Mouse (Mus musculus) midbrain, embryonic 11.5 days (tissue): Measurements from ENCODE around the gene Olfr1048. TPM values are rescaled to one million over a fixed set of nuclear protein-coding genes. Genes with fewer than 3 reads are reported as not detected.
"Not testable (repeated sequence)": the region's sequence is repeated elsewhere in the genome, so short reads cannot be mapped to it uniquely, and the experiment has no call there.

Experiments used
- ATAC-seq: fragments of 200-750 bp; cut with Nextera tagmentation; 2 replicates; pipeline ENCODE4 v1.8.0; 2017; ENCODE audit warnings: moderate TSS enrichment, moderate library complexity; ENCODE audit not compliant: low FRiP score
- DNase-seq: peaks from one replicate; pipeline ENCODE4 v3.0.0; 2015; ENCODE audit warnings: low spot score; ENCODE audit errors: missing footprints
- H3K27ac ChIP-seq: fragments of 300-500 bp; sonication (generic); 2 replicates; pipeline ENCODE4 v1.5.1; 2014; ENCODE audit warnings: low read depth, low read length
- H3K27me3 ChIP-seq: fragments of 300-500 bp; sonication (generic); 2 replicates; pipeline ENCODE4 v1.6.1; 2014; ENCODE audit warnings: mild to moderate bottlenecking, low read length, moderate library complexity, mixed read lengths; ENCODE audit not compliant: control insufficient read depth, insufficient read depth
- H3K36me3 ChIP-seq: fragments of 300-500 bp; sonication (generic); 2 replicates; pipeline ENCODE4 v1.6.1; 2014; ENCODE audit warnings: mild to moderate bottlenecking, low read length, moderate library complexity, mixed read lengths; ENCODE audit not compliant: control insufficient read depth, insufficient read depth
- H3K4me1 ChIP-seq: fragments of 300-500 bp; sonication (generic); 2 replicates; pipeline ENCODE4 v1.6.1; 2014; ENCODE audit warnings: low read length; ENCODE audit not compliant: control insufficient read depth, insufficient read depth
- H3K4me2 ChIP-seq: fragments of 300-500 bp; sonication (generic); 2 replicates; pipeline ENCODE4 v1.6.1; 2014; ENCODE audit warnings: mild to moderate bottlenecking, moderate library complexity
- H3K4me3 ChIP-seq: fragments of 300-500 bp; sonication (generic); 2 replicates; pipeline ENCODE4 v1.5.1; 2014; ENCODE audit warnings: low read depth, low read length
- H3K9ac ChIP-seq: fragments of 300-500 bp; sonication (generic); 2 replicates; pipeline ENCODE4 v1.6.1; 2014; ENCODE audit warnings: low read length
- H3K9me3 ChIP-seq: fragments of 300-500 bp; sonication (generic); 2 replicates; pipeline ENCODE4 v1.6.1; 2016; ENCODE audit warnings: low read length; ENCODE audit not compliant: control insufficient read depth
- WGBS: fragments of 180-500 bp; shearing (Covaris S2); extraction: QIAGEN DNeasy Blood & Tissue Kit; methylation state at CpG from one replicate; pipeline ENCODE4 v1.1.7; 2014; 5-methylcytosine and 5-hydroxymethylcytosine counted together
- polyA plus RNA-seq: library from polyadenylated mRNA; unstranded; fragments of >200 nt; fragmentation: Nextera tagmentation; extraction: Ambion mirVana; gene quantifications from 2 replicates; pipeline ENCODE4 v1.2.1, GENCODE M21; 2014

Gene Olfr1048
- polyA plus RNA-seq, result not detected in 2 replicates

DNA sequence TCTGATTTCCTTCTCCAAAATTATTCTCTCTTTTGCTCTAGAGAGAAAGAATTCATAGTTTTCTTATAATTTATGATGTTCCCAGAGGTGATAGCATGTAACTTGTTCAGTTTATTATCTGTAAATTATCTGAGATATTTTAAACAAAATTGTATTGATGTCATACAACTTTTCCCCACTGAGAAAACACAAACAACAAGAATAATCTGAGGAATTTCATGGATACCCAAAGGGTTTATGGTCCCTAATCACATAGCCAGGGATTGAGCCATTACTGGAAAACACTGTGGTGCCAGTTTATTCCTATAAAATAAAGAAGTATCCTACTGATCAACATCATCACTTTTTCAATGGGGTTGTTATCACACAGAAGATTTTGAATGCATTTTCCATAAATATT lies at the start of gene Olfr1048:
Gene Olfr1048, minus strand, starts transcription at position 101 of the 400 bp plus-strand sequence.
- no peak for DNase-seq
- Histone ChIP-seq H3K9ac (no peak within 1 kb of the TSS), H3K4me2 (no peak within 1 kb of the TSS)

DNA sequence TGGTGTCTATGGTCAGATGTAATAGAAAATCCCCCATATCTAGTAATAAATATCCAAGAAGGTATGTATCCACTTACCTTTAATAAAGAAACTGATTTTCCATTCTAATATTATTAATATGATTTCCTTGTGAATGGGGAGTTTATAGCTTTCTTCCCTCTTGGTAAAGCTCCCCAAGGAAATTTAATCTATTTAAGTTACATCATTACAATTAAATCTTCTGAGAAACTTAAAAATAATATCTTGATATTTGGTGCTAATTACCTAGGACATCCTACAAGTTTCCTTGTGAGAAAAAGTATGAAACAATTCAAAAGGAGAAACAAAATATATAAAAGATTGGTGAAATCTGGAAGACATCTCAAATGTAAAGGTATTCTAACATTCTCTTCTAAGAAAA lies 38.9 kb upstream of the Olfr1048 start, which contains the start of gene Olfr1051:
Gene Olfr1051, minus strand, starts transcription at position 101 of the 400 bp plus-strand sequence.
- not testable (repeated sequence) for H3K4me2 ChIP-seq, H3K27ac ChIP-seq, ATAC-seq, H3K4me3 ChIP-seq, H3K4me1 ChIP-seq, H3K36me3 ChIP-seq, H3K27me3 ChIP-seq, H3K9me3 ChIP-seq, H3K9ac ChIP-seq, DNase-seq

More for the DNA sequence above, at the start of gene Olfr1048:
- H3K27me3 ChIP-seq, result no peaks in the 10 kb centered on the region
- no peaks in the 10 kb centered on the region for H3K9me3 ChIP-seq
- no peak for ATAC-seq
- no peaks in the 10 kb centered on the region for H3K36me3 ChIP-seq
- no peak within 1 kb of the TSS for H3K27ac ChIP-seq
- H3K4me3 ChIP-seq, result no peak within 1 kb of the TSS
- no peaks in the 10 kb centered on the region for H3K4me1 ChIP-seq

DNA sequence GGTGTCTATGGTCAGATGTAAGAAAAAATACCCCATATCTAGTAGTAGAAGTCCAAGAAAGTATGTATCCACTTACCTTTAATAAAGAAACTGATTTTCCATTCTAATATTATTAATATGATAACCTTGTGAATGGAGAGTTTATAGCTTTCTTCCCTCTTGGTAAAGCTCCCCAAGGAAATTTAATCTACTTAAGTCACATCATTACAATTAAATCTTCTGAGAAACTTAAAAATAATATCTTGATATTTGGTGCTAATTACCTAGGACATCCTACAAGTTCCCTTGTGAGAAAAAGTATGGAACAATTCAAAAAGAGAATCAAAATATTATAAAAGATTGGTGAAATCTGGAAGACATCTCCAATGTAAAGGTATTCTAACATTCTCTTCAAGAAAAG lies 18.1 kb upstream of the Olfr1048 start, which contains the start of gene Olfr1049:
Gene Olfr1049, minus strand, starts transcription at position 101 of the 400 bp plus-strand sequence.
- H3K27ac ChIP-seq, H3K9ac ChIP-seq, H3K4me1 ChIP-seq, ATAC-seq, H3K9me3 ChIP-seq, H3K4me3 ChIP-seq, H3K27me3 ChIP-seq, H3K4me2 ChIP-seq, H3K36me3 ChIP-seq: not testable (repeated sequence)
- DNase-seq, result peak; percentile 33

- no peak for ATAC-seq
- no peaks in the 10 kb centered on the region for H3K36me3 ChIP-seq
- no peak within 1 kb of the TSS for H3K4me3 ChIP-seq
- H3K4me2 ChIP-seq, result no peak within 1 kb of the TSS
- no peak for DNase-seq
- no peaks in the 10 kb centered on the region for H3K4me1 ChIP-seq
- H3K27ac ChIP-seq, result no peak within 1 kb of the TSS
- H3K9ac ChIP-seq, result no peak within 1 kb of the TSS
- no peaks in the 10 kb centered on the region for H3K9me3 ChIP-seq
- 95% methylated on average over 1 of the region's 1 CpGs for WGBS
- H3K27me3 ChIP-seq, result no peaks in the 10 kb centered on the region
These were observed 8.8 kb downstream of the Olfr1048 start, which contains the start of gene Olfr1047 for GRCm38 (mm10) chr2:86231301-86231700. Gene Olfr1047, minus strand, starts transcription at chr2:86231401.

DNA sequence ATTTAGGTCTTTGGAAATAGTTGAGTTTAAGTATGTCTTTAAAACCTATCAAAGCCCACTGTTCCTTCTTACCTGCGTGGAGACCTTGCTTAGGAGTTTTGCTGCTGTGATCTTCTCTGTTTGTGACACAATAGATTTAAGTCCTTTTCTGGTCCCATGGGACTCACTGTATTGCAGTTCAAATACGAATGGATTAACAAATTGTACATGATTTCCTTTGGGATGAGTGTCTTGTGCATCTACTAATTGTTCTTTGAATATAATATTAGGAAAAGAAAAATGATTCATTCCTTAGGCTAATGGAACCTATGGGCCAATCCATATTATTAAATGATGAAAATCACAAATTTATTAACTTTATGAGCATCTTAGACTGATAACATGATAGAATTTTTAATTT lies 20.9 kb downstream of the Olfr1048 start, which contains the start of gene Olfr1046:
Gene Olfr1046, minus strand, starts transcription at position 101 of the 400 bp plus-strand sequence.
- ATAC-seq (no peak), DNase-seq (no peak)
- no peak within 1 kb of the TSS for H3K4me3 ChIP-seq
- H3K36me3 ChIP-seq, result no peaks in the 10 kb centered on the region
- no peaks in the 10 kb centered on the region for H3K9me3 ChIP-seq
- no peak within 1 kb of the TSS for H3K27ac ChIP-seq
- H3K4me2 ChIP-seq, result no peak within 1 kb of the TSS
- no peaks in the 10 kb centered on the region for H3K27me3 ChIP-seq
- no peak within 1 kb of the TSS for H3K9ac ChIP-seq
- H3K4me1 ChIP-seq, result no peaks in the 10 kb centered on the region
- WGBS, result 76% methylated on average over 2 of the region's 2 CpGs

DNA sequence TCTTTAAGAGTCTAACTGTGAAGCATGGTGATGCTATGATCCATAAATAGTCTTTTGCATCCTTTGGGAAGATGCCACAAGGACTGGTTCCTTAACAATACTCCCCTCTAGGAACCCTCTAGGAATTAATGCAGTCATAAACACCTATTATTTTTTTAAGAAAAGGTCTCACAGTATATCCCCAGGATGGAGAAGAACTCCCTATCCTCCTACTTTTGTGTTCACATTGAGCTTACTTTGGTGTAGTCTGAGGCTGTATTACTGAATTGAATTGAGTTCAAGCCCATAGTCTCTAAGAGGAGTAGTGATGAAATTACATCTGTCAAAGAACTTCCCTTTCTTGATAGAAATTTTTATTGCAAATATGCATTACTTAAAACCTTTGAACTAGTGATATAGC lies 37.2 kb downstream of the Olfr1048 start, which contains the start of gene Olfr1045:
Gene Olfr1045, minus strand, starts transcription at position 101 of the 400 bp plus-strand sequence.
- ATAC-seq (no peak), DNase-seq (no peak)
- Histone ChIP-seq H3K4me2 (no peak within 1 kb of the TSS), H3K36me3 (no peaks in the 10 kb centered on the region), H3K4me3 (no peak within 1 kb of the TSS), H3K27me3 (no peaks in the 10 kb centered on the region), H3K27ac (no peak within 1 kb of the TSS), H3K4me1 (no peaks in the 10 kb centered on the region), H3K9me3 (no peaks in the 10 kb centered on the region), H3K9ac (no peak within 1 kb of the TSS)

DNA sequence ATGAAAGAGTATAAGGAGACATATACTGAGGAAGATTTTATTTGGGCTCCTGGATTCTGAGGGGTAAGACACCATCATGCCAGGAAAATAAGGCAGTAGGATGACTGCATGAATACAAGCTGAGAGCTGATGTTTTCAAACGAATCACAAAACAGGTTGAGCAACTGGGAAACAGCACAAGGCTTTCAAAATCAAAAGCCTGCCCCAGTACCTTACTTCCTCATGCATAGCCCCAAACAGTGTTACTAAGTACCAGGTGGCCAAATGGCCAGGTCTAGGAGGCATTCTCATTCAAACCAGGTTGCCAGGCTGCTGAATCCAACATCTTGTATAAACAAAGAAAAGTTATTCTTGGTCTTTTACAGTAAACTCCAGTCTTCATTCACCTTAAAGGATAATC lies 44.2 kb downstream of the Olfr1048 start:
- H3K9me3 ChIP-seq, result no peaks in the 10 kb centered on the region
- H3K4me1 ChIP-seq, result no peaks in the 10 kb centered on the region
- H3K27me3 ChIP-seq, result no peaks in the 10 kb centered on the region
- H3K9ac ChIP-seq, result no peak overlapping the region
- H3K27ac ChIP-seq, result no peak overlapping the region
- ATAC-seq (no peak), DNase-seq (no peak)
- WGBS, result 45% methylated on average over 1 of the region's 1 CpGs
- H3K4me3 ChIP-seq, result no peak overlapping the region
- H3K4me2 ChIP-seq, result no peak overlapping the region
- H3K36me3 ChIP-seq, result no peaks in the 10 kb centered on the region

- no peak within 1 kb of the TSS for H3K9ac ChIP-seq
- no peak for DNase-seq
- H3K27ac ChIP-seq, result no peak within 1 kb of the TSS
- H3K9me3 ChIP-seq, result no peaks in the 10 kb centered on the region
- no peak for ATAC-seq
- H3K4me2 ChIP-seq, result no peak within 1 kb of the TSS
- H3K27me3 ChIP-seq, result no peaks in the 10 kb centered on the region
- H3K36me3 ChIP-seq, result no peaks in the 10 kb centered on the region
- no peaks in the 10 kb centered on the region for H3K4me1 ChIP-seq
- no peak within 1 kb of the TSS for H3K4me3 ChIP-seq
These were observed 54.5 kb downstream of the Olfr1048 start, which contains the start of gene Olfr52 for GRCm38 (mm10) chr2:86185583-86185982. Gene Olfr52, minus strand, starts transcription at chr2:86185683.
